Mouse (Mus musculus): ENCODE measurements at regions not wholly inside any gene's neighbourhood (a gene's known extent, or its start where the extent isn't known, plus 50 kb on each side); places are given as distances from the start of the nearest gene placed in this dataset.
"Not testable (repeated sequence)": the region's sequence is repeated elsewhere in the genome, so short reads cannot be mapped to it uniquely, and the experiment has no call there.

DNA sequence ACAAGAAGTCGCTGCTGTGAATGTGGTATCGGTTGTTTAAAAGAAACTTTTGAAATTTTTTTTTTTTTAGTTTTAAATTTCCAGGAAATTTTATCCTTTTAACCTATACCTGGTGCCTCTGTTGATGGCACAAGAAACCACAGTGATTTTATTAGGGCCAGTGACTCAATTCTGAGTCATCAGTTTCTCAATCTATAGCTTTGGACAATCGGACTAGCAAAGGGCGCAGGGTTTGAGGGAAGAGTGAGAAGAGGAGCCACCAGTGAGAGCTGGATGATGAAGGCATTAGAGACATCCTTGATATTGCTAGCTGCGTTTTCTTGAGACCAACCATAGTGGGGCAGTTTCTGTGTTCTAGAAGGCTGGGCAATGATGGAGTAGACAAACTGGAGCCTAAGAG lies 55.4 kb upstream of the Il33 start:
- no peak for DNase-seq (ENCODE audit: low read depth, low spot score)

DNA sequence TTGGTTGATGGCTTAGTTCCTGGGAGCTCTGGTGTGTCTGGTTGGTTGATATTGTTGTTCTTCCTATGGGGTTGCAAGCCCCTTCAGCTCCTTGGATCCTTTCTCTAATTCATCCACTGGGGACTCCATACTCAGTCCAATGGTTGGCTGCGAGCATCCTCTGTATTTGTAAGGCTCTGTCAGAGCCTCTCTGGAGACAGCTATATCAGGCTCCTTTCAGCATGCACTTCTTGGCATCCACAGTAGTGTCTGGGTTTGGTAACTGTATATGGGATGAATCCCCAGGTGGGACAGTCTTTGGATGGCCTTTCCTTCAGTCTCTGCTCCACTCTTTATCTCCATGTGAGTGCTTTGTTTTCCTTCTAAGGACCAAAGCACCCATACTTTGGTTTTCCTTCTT lies 55.9 kb upstream of the Ranbp6 start:
- not testable (repeated sequence) for DNase-seq (ENCODE audit: low read depth, low spot score)

DNA sequence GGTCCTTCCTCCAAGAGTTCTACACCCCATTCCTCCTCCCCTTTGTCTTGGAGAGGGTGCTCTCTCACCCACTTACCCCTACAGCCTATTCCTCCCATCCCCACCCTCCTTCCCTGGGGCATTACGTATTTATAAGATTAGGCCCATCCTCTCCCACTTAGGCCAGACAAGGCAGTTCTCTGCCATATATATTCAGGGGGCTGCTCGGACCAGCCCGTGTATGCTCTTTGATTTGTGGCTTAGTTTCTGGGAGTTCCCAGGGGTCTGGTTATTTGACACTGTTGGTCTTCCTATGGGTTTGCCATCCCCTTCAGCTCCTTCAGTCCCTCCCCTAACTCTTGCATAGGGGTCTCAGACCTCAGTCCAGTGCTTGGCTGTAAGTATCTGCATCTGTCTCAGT lies 54.0 kb upstream of the Ranbp6 start:
- no peak for DNase-seq (ENCODE audit: low read depth, low spot score)

- DNase-seq (ENCODE audit: low read depth, low spot score): peak; percentile 65
Measured at GRCm38 (mm10) chr19:29865142-29865541, 52.4 kb upstream of the Ranbp6 start.

DNA sequence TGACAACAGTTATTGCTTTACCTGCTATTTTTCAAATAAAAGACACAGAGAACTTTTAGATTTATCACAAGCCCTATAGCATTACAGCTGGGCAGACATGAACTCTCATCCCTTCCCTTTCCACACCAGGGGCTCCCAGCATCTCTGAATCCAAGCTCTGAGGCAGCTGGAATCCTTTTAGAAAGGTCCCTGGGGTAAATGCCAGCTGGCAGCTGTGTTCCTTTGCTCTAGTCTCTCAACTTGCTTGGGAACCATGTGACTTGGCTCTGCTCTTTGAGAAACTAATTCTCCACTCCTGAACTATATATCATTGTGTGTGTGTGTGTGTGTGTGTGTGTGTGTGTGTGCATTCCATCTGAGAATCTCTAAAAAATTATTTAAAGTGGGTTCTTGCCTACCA lies 50.0 kb upstream of the Ranbp6 start:
- DNase-seq (ENCODE audit: low read depth, low spot score): no peak
